Mouse (Mus musculus): ENCODE measurements around the gene Ndufaf8. TPM values are rescaled to one million over a fixed set of nuclear protein-coding genes. Genes with fewer than 3 reads are reported as not detected.

Gene Ndufaf8
- total and polyA plus RNA-seq, 2 experiments = 13.7 to 55.4 TPM

DNA sequence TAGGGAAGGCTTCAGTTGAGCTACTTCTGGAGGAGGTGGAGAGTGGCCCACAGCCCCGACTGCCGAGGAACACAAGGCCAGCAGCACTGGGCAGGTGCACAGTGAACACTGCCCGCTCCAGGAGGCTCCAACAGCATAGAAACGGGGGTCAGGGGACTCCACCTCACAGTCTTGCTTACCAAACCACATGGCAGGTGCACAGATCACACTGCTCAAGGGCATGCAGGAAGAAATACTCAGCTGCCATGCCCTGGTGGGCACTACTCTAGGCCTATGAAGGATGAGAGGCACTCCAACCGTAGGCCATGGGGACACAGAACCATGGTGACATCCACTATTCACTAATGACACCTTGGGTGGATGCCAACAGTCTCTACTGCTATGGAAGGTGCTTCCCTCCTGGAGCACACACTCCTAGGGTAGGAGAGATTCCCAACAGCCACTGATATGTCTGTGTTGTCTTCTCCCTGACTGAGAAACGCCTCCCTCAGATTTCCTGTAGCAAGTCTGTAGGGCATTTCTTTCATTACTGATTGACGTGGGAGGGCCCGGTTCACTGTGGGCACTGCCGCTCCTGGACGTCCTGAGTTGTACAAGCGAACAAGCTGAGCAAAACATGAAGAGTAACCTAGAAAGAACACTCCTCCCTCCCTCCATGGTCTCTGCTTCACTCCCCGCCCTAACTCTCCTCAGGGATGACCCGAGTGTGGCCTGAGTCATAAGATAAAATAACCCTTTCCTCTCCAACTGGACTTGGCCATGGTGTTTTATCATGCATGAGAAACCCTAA is 45.2 kb downstream of the Ndufaf8 start:
- Histone ChIP-seq H3K27ac (replicated peaks; ENCODE audit: insufficient read depth, low read depth, low read length) (no peak overlapping the region), H3K79me2 (ENCODE audit: control insufficient read depth, insufficient read depth, low read length) (peaks cover 31% of the 10 kb centered on the region; the same call in 1 of the 2 replicates), H3K36me3 (ENCODE audit: control insufficient read depth, insufficient read depth, low read length) (no peaks in the 10 kb centered on the region), H3K4me1 (ENCODE audit: control insufficient read depth, insufficient read depth, low read length) (peaks cover 2% of the 10 kb centered on the region; the same call in 1 of the 2 replicates), H3K4me3 (ENCODE audit: insufficient read depth, low read depth, low read length) (no peak overlapping the region), H3K9ac (ENCODE audit: low read depth, low read length) (no peak overlapping the region), H3K27me3 (ENCODE audit: control insufficient read depth, insufficient read depth, low read length) (no peaks in the 10 kb centered on the region)
- TF ChIP-seq POLR2A (IDR thresholded peaks at IDR 0.05; ENCODE audit: extremely low read depth, insufficient read depth, low read length) (no peak), CTCF (IDR thresholded peaks at IDR 0.05; ENCODE audit: low read depth, low read length) (no peak)
- no peak for DNase-seq (ENCODE audit: extremely low read depth, low read depth, low spot score)
- WGBS = 81% methylated on average over 13 of the region's 13 CpGs

DNA sequence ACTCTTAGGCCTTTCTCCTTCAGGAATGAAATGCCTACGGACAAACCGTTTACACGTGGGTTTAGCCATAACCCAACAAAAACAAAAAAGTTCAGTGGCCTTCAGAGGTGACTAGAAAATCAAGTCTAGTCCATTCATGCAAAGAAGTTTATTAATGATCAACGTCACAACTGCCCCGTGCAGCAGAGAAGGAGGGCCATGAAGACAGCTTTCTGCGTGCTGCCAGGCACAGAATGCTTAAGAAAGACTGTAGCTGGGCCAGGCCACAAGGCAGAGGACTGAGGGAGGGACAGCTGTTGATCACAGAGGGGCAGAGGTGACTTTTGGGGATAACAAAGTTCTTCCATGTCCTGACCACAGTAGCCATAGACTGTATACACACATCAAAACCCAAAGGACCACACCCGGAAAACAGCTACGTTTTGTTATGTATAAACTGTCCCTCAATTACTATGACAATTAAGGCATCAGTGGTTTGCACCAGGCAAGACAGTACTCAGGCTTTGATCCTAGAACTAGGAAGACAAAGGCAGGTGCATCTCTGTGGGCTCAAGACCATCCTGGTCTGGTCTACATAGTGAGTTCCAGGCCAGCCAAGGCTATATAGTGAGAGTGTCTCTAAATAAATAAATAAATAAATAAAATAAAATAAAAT is 49.6 kb downstream of the Ndufaf8 start:
- Histone ChIP-seq H3K9ac (ENCODE audit: low read depth, low read length) (no peak overlapping the region), H3K79me2 (ENCODE audit: control insufficient read depth, insufficient read depth, low read length) (peaks cover 34% of the 10 kb centered on the region; the same call in 1 of the 2 replicates), H3K4me3 (ENCODE audit: insufficient read depth, low read depth, low read length) (no peak overlapping the region), H3K36me3 (ENCODE audit: control insufficient read depth, insufficient read depth, low read length) (no peaks in the 10 kb centered on the region), H3K27me3 (ENCODE audit: control insufficient read depth, insufficient read depth, low read length) (no peaks in the 10 kb centered on the region), H3K4me1 (ENCODE audit: control insufficient read depth, insufficient read depth, low read length) (peaks cover 8% of the 10 kb centered on the region), H3K27ac (replicated peaks; ENCODE audit: insufficient read depth, low read depth, low read length) (no peak overlapping the region)
- TF ChIP-seq POLR2A (IDR thresholded peaks at IDR 0.05; ENCODE audit: extremely low read depth, insufficient read depth, low read length) = no peak
- TF ChIP-seq CTCF (IDR thresholded peaks at IDR 0.05; ENCODE audit: low read depth, low read length) = no peak
- DNase-seq (ENCODE audit: extremely low read depth, low read depth, low spot score) = no peak
- WGBS = 83% methylated on average over 8 of the region's 8 CpGs

DNA sequence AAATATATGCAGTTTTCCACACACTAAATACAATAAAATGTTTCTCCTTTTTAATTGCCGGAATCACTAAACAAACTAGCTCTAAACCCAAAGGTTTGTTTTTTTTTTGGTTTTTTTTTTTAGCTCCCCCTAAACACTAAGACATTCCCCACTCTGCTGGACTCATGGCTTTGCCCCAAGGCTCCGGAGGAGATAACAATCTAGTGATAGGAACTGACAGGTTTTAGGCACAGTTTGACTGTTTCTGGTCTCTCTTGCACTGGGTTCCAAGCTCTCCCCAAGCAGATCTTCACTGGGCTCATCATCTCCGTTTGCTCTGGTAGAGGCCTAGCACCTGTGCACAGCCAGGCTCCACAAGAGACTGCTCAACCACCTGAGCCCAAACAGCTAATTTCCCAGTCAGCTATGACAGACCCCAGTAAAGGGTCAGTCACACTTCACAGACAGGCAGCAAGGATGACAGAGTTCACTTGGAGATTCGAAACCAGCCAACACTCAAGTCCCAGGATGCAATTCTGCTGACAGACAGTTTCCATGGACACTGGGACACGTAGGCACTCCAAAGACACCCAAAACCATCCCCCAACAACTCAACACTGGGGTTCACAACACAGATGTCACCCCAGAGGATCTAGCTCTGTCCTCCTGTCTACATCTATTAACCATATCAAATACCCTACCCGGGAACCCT is 50.9 kb downstream of the Ndufaf8 start:
- H3K9ac ChIP-seq (ENCODE audit: low read depth, low read length) = no peak overlapping the region
- peaks cover 8% of the 10 kb centered on the region for H3K4me1 ChIP-seq (ENCODE audit: control insufficient read depth, insufficient read depth, low read length)
- H3K36me3 ChIP-seq (ENCODE audit: control insufficient read depth, insufficient read depth, low read length) = no peaks in the 10 kb centered on the region
- TF ChIP-seq POLR2A (IDR thresholded peaks at IDR 0.05; ENCODE audit: extremely low read depth, insufficient read depth, low read length) = no peak
- TF ChIP-seq CTCF (IDR thresholded peaks at IDR 0.05; ENCODE audit: low read depth, low read length) = no peak
- H3K4me3 ChIP-seq (ENCODE audit: insufficient read depth, low read depth, low read length) = no peak overlapping the region
- WGBS = 24% methylated on average over 6 of the region's 6 CpGs
- no peak overlapping the region for H3K27ac ChIP-seq (replicated peaks; ENCODE audit: insufficient read depth, low read depth, low read length)
- H3K79me2 ChIP-seq (ENCODE audit: control insufficient read depth, insufficient read depth, low read length) = peaks cover 33% of the 10 kb centered on the region; the same call in 1 of the 2 replicates
- DNase-seq (ENCODE audit: extremely low read depth, low read depth, low spot score) = peak; percentile 53
- no peaks in the 10 kb centered on the region for H3K27me3 ChIP-seq (ENCODE audit: control insufficient read depth, insufficient read depth, low read length)

Other genes with a start within 250 kb of the Ndufaf8 start
- 20.6 and 21.6 TPM in 2 replicates for gene Chmp6, start 185.5 kb upstream of the Ndufaf8 start, total RNA-seq (2014; rRNA removed)
- 34.2 and 34.9 TPM in 2 replicates for gene Chmp6, start 185.5 kb upstream of the Ndufaf8 start, polyA plus RNA-seq (2012; rRNA removed)
- gene Baiap2, start 156.2 kb upstream of the Ndufaf8 start, total RNA-seq (2014; rRNA removed) = 11.6 and 16.2 TPM in 2 replicates
- 45.6 and 59.4 TPM in 2 replicates for gene Baiap2, start 156.2 kb upstream of the Ndufaf8 start, polyA plus RNA-seq (2012; rRNA removed)
- gene Aatk, start 51.8 kb upstream of the Ndufaf8 start, total RNA-seq (2014; rRNA removed) = 1.0 and 1.2 TPM in 2 replicates
- gene Aatk, start 51.8 kb upstream of the Ndufaf8 start, polyA plus RNA-seq (2012; rRNA removed) = 2.0 and 2.6 TPM in 2 replicates
- gene Cep131, start 12.1 kb upstream of the Ndufaf8 start, total RNA-seq (2014; rRNA removed) = 1.9 and 2.2 TPM in 2 replicates
- 2.3 and 2.8 TPM in 2 replicates for gene Cep131, start 12.1 kb upstream of the Ndufaf8 start, polyA plus RNA-seq (2012; rRNA removed)
- 4.6 and 7.4 TPM in 2 replicates for gene Tepsin, start 197 bp upstream of the Ndufaf8 start, total RNA-seq (2014; rRNA removed)
- 16.5 and 24.9 TPM in 2 replicates for gene Tepsin, start 197 bp upstream of the Ndufaf8 start, polyA plus RNA-seq (2012; rRNA removed)
- gene Slc38a10, start 52.4 kb downstream of the Ndufaf8 start, total RNA-seq (2014; rRNA removed) = 41.1 and 47.8 TPM in 2 replicates
- 75.1 and 90.2 TPM in 2 replicates for gene Slc38a10, start 52.4 kb downstream of the Ndufaf8 start, polyA plus RNA-seq (2012; rRNA removed)
- 1.2 and 1.5 TPM in 2 replicates for gene Bahcc1, start 134.0 kb downstream of the Ndufaf8 start, total RNA-seq (2014; rRNA removed)
- 3.4 and 3.5 TPM in 2 replicates for gene Bahcc1, start 134.0 kb downstream of the Ndufaf8 start, polyA plus RNA-seq (2012; rRNA removed)
- gene Actg1, start 249.6 kb downstream of the Ndufaf8 start, total RNA-seq (2014; rRNA removed) = 68.0 and 123 TPM in 2 replicates
- 158 and 177 TPM in 2 replicates for gene Actg1, start 249.6 kb downstream of the Ndufaf8 start, polyA plus RNA-seq (2012; rRNA removed)